Mouse (Mus musculus): Measurements from ENCODE around the gene Lim2. TPM values are rescaled to one million over a fixed set of nuclear protein-coding genes. Genes with fewer than 3 reads are reported as not detected.
A peak's percentile ranks its signal among the peaks of the same experiment; 100 is the strongest.

Lim2 gene
- polyA plus RNA-seq, 1 experiment from 2014 or later = not detected

- H3K9me3 ChIP-seq (ENCODE audit: control insufficient read depth, low read length) = no peaks in the 10 kb centered on the region
- no peaks in the 10 kb centered on the region for H3K36me3 ChIP-seq (replicated peaks; ENCODE audit: control insufficient read depth, insufficient read depth)
- peaks cover 19% of the 10 kb centered on the region for H3K4me1 ChIP-seq (replicated peaks; ENCODE audit: control insufficient read depth, insufficient read depth, low read length)
- ATAC-seq (ENCODE audit: low FRiP score) (no peak), DNase-seq (ENCODE audit: low spot score) (no peak)
- no peaks in the 10 kb centered on the region for H3K27me3 ChIP-seq (ENCODE audit: control insufficient read depth, insufficient read depth, low read length)
- WGBS = 80% methylated on average over 3 of the region's 3 CpGs
- no peak overlapping the region for H3K27ac ChIP-seq
- no peak overlapping the region for H3K4me2 ChIP-seq (replicated peaks)
- no peak overlapping the region for H3K9ac ChIP-seq
- H3K4me3 ChIP-seq (replicated peaks; ENCODE audit: low read length) = no peak overlapping the region
Observed at GRCm38 (mm10) chr7:43441071-43441470, 13.6 kb downstream of the Lim2 start.

- peaks cover 19% of the 10 kb centered on the region for H3K4me1 ChIP-seq (replicated peaks; ENCODE audit: control insufficient read depth, insufficient read depth, low read length)
- 13% methylated on average over 9 of the region's 9 CpGs for WGBS
- no peak for ATAC-seq (ENCODE audit: low FRiP score)
Observed at GRCm38 (mm10) chr7:43442684-43443083, 15.2 kb downstream of the Lim2 start.

DNA sequence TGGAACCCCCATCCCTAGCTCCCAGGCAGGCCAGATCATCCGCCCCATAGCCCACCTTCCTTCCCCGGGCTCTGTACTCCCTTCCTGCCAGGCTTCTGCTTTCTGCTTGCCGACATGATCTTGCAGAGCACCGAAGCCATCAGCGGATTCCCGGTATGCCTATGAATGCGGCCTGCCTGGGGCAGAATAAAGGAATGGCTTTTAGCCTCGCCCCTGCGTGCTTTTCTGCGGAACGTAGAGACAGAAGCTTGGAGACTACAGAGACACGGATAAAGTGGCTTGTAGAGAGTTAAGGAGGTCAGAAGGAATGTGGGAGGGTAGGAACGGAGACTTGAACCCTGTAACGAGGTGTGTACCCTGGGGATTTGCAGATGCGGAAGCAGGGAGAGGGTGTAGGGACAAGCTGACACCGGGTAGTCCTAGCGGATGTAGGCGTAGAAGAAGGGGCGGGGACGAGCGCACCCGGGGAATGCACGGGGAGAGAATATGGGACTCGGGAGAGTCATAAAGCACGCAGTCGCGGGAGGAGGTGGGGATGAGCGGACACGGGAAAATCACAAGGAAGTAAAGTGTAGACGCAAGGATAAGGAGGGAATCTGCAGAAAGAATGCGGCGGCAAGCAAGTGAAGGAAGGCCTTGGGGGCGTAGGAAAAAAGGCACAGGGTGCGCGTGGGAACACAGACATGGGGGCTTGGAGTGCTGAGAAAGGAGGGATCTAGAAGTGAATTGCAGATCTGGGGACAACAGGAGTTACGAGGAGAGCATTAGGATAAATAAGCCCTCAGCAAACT is 15.9 kb downstream of the Lim2 start:
- under 1% methylated on average over 36 of the region's 36 CpGs for WGBS
- no peaks in the 10 kb centered on the region for H3K9me3 ChIP-seq (ENCODE audit: control insufficient read depth, low read length)
- H3K27me3 ChIP-seq (ENCODE audit: control insufficient read depth, insufficient read depth, low read length) = no peaks in the 10 kb centered on the region
- H3K27ac ChIP-seq = peak overlapping the region; percentile 91
- peak; percentile 60 for DNase-seq (ENCODE audit: low spot score)
- ATAC-seq (ENCODE audit: low FRiP score) = peak; percentile 79
- H3K4me3 ChIP-seq (replicated peaks; ENCODE audit: low read length) = peak overlapping the region; percentile 50
- H3K36me3 ChIP-seq (replicated peaks; ENCODE audit: control insufficient read depth, insufficient read depth) = no peaks in the 10 kb centered on the region
- H3K4me2 ChIP-seq (replicated peaks) = peak overlapping the region; percentile 84
- peak overlapping the region; percentile 58 for H3K9ac ChIP-seq
- H3K4me1 ChIP-seq (replicated peaks; ENCODE audit: control insufficient read depth, insufficient read depth, low read length) = peaks cover 19% of the 10 kb centered on the region

More at GRCm38 (mm10) chr7:43442684-43443083, 15.2 kb downstream of the Lim2 start:
- Histone ChIP-seq H3K4me3 (replicated peaks; ENCODE audit: low read length) (peak overlapping the region; percentile 50), H3K27me3 (ENCODE audit: control insufficient read depth, insufficient read depth, low read length) (no peaks in the 10 kb centered on the region), H3K9ac (peak overlapping the region; percentile 58), H3K9me3 (ENCODE audit: control insufficient read depth, low read length) (no peaks in the 10 kb centered on the region), H3K27ac (peak overlapping the region; percentile 91), H3K4me2 (replicated peaks) (peak overlapping the region; percentile 84), H3K36me3 (replicated peaks; ENCODE audit: control insufficient read depth, insufficient read depth) (no peaks in the 10 kb centered on the region)
- DNase-seq (ENCODE audit: low spot score) = no peak

- WGBS = under 1% methylated on average over 27 of the region's 27 CpGs
- Histone ChIP-seq H3K4me3 (replicated peaks; ENCODE audit: low read length) (peak within 1 kb of the TSS; percentile 50), H3K4me2 (replicated peaks) (peak within 1 kb of the TSS; percentile 84), H3K36me3 (replicated peaks; ENCODE audit: control insufficient read depth, insufficient read depth) (no peaks in the 10 kb centered on the region), H3K9ac (peak within 1 kb of the TSS; percentile 58), H3K4me1 (replicated peaks; ENCODE audit: control insufficient read depth, insufficient read depth, low read length) (peaks cover 19% of the 10 kb centered on the region), H3K27me3 (ENCODE audit: control insufficient read depth, insufficient read depth, low read length) (no peaks in the 10 kb centered on the region), H3K27ac (peak within 1 kb of the TSS; percentile 91), H3K9me3 (ENCODE audit: control insufficient read depth, low read length) (no peaks in the 10 kb centered on the region)
- DNase-seq (ENCODE audit: low spot score) = peak; percentile 93
- peak; percentile 97 for ATAC-seq (ENCODE audit: low FRiP score)
Observed at GRCm38 (mm10) chr7:43443917-43444293, 16.4 kb downstream of the Lim2 start, which contains the start of the genes Etfb and Gm45233. Etfb (plus strand) TSS chr7:43444083. Gm45233 (plus strand) TSS chr7:43444128.

- H3K27me3 ChIP-seq (ENCODE audit: control insufficient read depth, insufficient read depth, low read length) = no peaks in the 10 kb centered on the region
- ATAC-seq (ENCODE audit: low FRiP score) = no peak
- WGBS = 91% methylated on average over 4 of the region's 4 CpGs
Observed at GRCm38 (mm10) chr7:43447801-43448200, 20.3 kb downstream of the Lim2 start.

GRCm38 (mm10) chr7:43448246-43448645 is 20.8 kb downstream of the Lim2 start:
- Histone ChIP-seq H3K27ac (no peak overlapping the region), H3K4me1 (replicated peaks; ENCODE audit: control insufficient read depth, insufficient read depth, low read length) (peaks cover 13% of the 10 kb centered on the region), H3K27me3 (ENCODE audit: control insufficient read depth, insufficient read depth, low read length) (no peaks in the 10 kb centered on the region), H3K4me2 (replicated peaks) (no peak overlapping the region), H3K4me3 (replicated peaks; ENCODE audit: low read length) (no peak overlapping the region), H3K9me3 (ENCODE audit: control insufficient read depth, low read length) (no peaks in the 10 kb centered on the region), H3K36me3 (replicated peaks; ENCODE audit: control insufficient read depth, insufficient read depth) (peaks cover 6% of the 10 kb centered on the region), H3K9ac (no peak overlapping the region)
- DNase-seq (ENCODE audit: low spot score) = no peak
- WGBS = 96% methylated on average over 2 of the region's 3 CpGs
- ATAC-seq (ENCODE audit: low FRiP score) = no peak

More at GRCm38 (mm10) chr7:43447801-43448200, 20.3 kb downstream of the Lim2 start:
- Histone ChIP-seq H3K4me1 (replicated peaks; ENCODE audit: control insufficient read depth, insufficient read depth, low read length) (peaks cover 14% of the 10 kb centered on the region), H3K27ac (no peak overlapping the region), H3K36me3 (replicated peaks; ENCODE audit: control insufficient read depth, insufficient read depth) (peaks cover 2% of the 10 kb centered on the region), H3K4me2 (replicated peaks) (no peak overlapping the region), H3K9me3 (ENCODE audit: control insufficient read depth, low read length) (no peaks in the 10 kb centered on the region), H3K9ac (no peak overlapping the region), H3K4me3 (replicated peaks; ENCODE audit: low read length) (no peak overlapping the region)
- no peak for DNase-seq (ENCODE audit: low spot score)

DNA sequence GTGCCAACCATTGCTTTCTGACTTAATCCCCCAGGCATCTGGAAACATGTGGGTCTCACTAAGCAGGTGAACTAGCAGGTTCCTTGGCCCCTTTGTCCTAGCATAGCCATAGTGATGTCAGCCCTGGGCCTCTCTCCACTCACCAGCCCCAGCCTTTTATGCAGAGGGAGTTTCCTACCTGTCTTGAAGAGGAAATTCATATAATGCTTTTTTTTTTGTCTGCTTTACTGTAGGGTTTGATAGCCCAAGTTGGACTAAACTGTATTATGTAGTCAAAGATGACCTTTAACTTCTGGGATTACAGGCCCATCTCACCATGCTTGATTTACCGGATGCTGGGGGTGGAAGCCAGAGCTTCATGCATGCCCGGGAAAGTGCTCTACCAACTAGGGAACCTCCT is 22.3 kb downstream of the Lim2 start:
- Histone ChIP-seq H3K9me3 (ENCODE audit: control insufficient read depth, low read length) (no peaks in the 10 kb centered on the region), H3K27me3 (ENCODE audit: control insufficient read depth, insufficient read depth, low read length) (no peaks in the 10 kb centered on the region), H3K4me2 (replicated peaks) (no peak overlapping the region), H3K9ac (no peak overlapping the region), H3K4me3 (replicated peaks; ENCODE audit: low read length) (no peak overlapping the region), H3K27ac (no peak overlapping the region), H3K4me1 (replicated peaks; ENCODE audit: control insufficient read depth, insufficient read depth, low read length) (peaks cover 6% of the 10 kb centered on the region), H3K36me3 (replicated peaks; ENCODE audit: control insufficient read depth, insufficient read depth) (peaks cover 18% of the 10 kb centered on the region)
- no peak for ATAC-seq (ENCODE audit: low FRiP score)
- DNase-seq (ENCODE audit: low spot score) = no peak
- 100% methylated on average over 2 of the region's 2 CpGs for WGBS

DNA sequence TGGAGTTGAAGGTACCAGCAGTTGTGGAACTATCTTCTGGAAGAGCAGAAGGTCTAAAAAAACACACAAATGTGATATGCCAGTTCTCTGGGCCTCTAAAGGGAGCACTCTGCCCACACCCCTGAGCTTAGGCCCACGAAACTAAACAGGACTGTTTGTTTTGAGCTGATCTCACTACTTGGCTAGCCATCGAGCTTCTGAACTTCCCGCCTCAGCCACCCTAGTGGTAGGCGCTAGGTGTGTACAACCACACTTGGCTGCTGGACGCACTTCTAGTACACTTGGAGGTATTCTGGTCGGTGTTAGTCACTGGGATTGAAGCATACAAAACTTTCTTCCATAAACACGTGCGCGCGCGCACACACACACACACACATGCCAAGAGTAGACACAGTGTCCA is 24.3 kb downstream of the Lim2 start:
- no peaks in the 10 kb centered on the region for H3K4me1 ChIP-seq (replicated peaks; ENCODE audit: control insufficient read depth, insufficient read depth, low read length)
- H3K4me2 ChIP-seq (replicated peaks) = no peak overlapping the region
- no peak overlapping the region for H3K9ac ChIP-seq
- H3K27ac ChIP-seq = no peak overlapping the region
- no peak for ATAC-seq (ENCODE audit: low FRiP score)
- no peaks in the 10 kb centered on the region for H3K27me3 ChIP-seq (ENCODE audit: control insufficient read depth, insufficient read depth, low read length)
- peaks cover 23% of the 10 kb centered on the region for H3K36me3 ChIP-seq (replicated peaks; ENCODE audit: control insufficient read depth, insufficient read depth)
- H3K4me3 ChIP-seq (replicated peaks; ENCODE audit: low read length) = no peak overlapping the region
- no peaks in the 10 kb centered on the region for H3K9me3 ChIP-seq (ENCODE audit: control insufficient read depth, low read length)
- 97% methylated on average over 11 of the region's 11 CpGs for WGBS
- no peak for DNase-seq (ENCODE audit: low spot score)

- 49% methylated on average over 4 of the region's 4 CpGs for WGBS
- ATAC-seq (ENCODE audit: low FRiP score) = no peak
Observed at GRCm38 (mm10) chr7:43452609-43453008, 25.1 kb downstream of the Lim2 start.

More at GRCm38 (mm10) chr7:43452609-43453008, 25.1 kb downstream of the Lim2 start:
- no peak overlapping the region for H3K27ac ChIP-seq
- no peaks in the 10 kb centered on the region for H3K4me1 ChIP-seq (replicated peaks; ENCODE audit: control insufficient read depth, insufficient read depth, low read length)
- peaks cover 26% of the 10 kb centered on the region for H3K36me3 ChIP-seq (replicated peaks; ENCODE audit: control insufficient read depth, insufficient read depth)
- DNase-seq (ENCODE audit: low spot score) = no peak
- H3K9ac ChIP-seq = no peak overlapping the region
- no peak overlapping the region for H3K4me3 ChIP-seq (replicated peaks; ENCODE audit: low read length)
- H3K9me3 ChIP-seq (ENCODE audit: control insufficient read depth, low read length) = no peaks in the 10 kb centered on the region
- H3K4me2 ChIP-seq (replicated peaks) = no peak overlapping the region
- no peaks in the 10 kb centered on the region for H3K27me3 ChIP-seq (ENCODE audit: control insufficient read depth, insufficient read depth, low read length)

All from hindbrain, embryonic 14.5 days (tissue).